Mouse (Mus musculus) left cerebral cortex, postnatal 14 days (tissue): ENCODE measurements around the gene Dqx1. TPM values are rescaled to one million over a fixed set of nuclear protein-coding genes. Genes with fewer than 3 reads are reported as not detected.

Source experiments
- DNase-seq, 2 experiments: peaks; one replicate each; pipeline ENCODE4 v3.0.0; 2021 to 2022; ENCODE audit warnings: low spot score in 2 of 2, mixed read lengths in 1 of 2
- intact Hi-C: fragments of 180-260 bp; cut with DNase I; formaldehyde crosslinking; loops from one replicate; pipeline ENCODE4 v1.15.1; 2025
- microRNA-seq, 2 experiments: library from miRNA; unstranded; fragments of <30 nt; microRNA quantifications; one replicate each; pipeline ENCODE4 v1.2.0; 2022
- total RNA-seq, 2 experiments: library from RNA; stranded (reverse); gene quantifications; 2 replicates each; pipeline ENCODE4 v1.2.3; 2021

Gene Dqx1
- total RNA-seq, 2 experiments from 2014 or later = 0.44 to 0.79 TPM

GRCm38 (mm10) chr6:83101316-83101687 lies 43.7 kb downstream of the Dqx1 start, which contains the start of the genes Ccdc142 and Gm42688:
TSS of gene Ccdc142 (plus strand) at chr6:83101601.
TSS of gene Gm42688 (plus strand) at chr6:83101617.
- intact Hi-C loops = loop anchor here (1.0 kb wide), 2 partner anchors 47 to 105 kb away; partner anchors contain the start of gene Aup1
- peak; percentile 89 to 92 for DNase-seq

- peak; percentile 46 to 63 for DNase-seq
- intact Hi-C loops = loop anchor here (1.0 kb wide), 2 partner anchors 48 to 106 kb away; partner anchors contain the start of gene Aup1
These were observed 44.3 kb downstream of the Dqx1 start for GRCm38 (mm10) chr6:83101688-83102556.

GRCm38 (mm10) chr6:83103130-83103650 lies 45.5 kb downstream of the Dqx1 start:
- DNase-seq = no peak

GRCm38 (mm10) chr6:83104158-83104557 lies 46.5 kb downstream of the Dqx1 start:
- peak in 1 of 2 experiments; percentile 80 for DNase-seq
- intact Hi-C loops = no loop called here

More at GRCm38 (mm10) chr6:83103130-83103650, 45.5 kb downstream of the Dqx1 start:
- intact Hi-C loops = no loop called here

GRCm38 (mm10) chr6:83107566-83108400 lies 50.1 kb downstream of the Dqx1 start:
- peak; percentile 74 to 84 for DNase-seq
- intact Hi-C loops = no loop called here

GRCm38 (mm10) chr6:83108762-83109668 lies 51.4 kb downstream of the Dqx1 start, which contains the start of gene Mrpl53:
TSS of gene Mrpl53 (plus strand) at chr6:83109040.
- intact Hi-C loops = no loop called here
- peak; percentile 75 to 79 for DNase-seq

- intact Hi-C loops = no loop called here
- DNase-seq = no peak
These were observed 54.0 kb downstream of the Dqx1 start for GRCm38 (mm10) chr6:83111510-83112136.

- peak; percentile 86 to 93 for DNase-seq
- intact Hi-C loops = loop anchor here (5.0 kb wide), 1 partner anchor 42 kb away; the partner anchor contains the start of genes 1700003E16Rik and Wdr54
These were observed 57.5 kb downstream of the Dqx1 start, which contains the start of gene Mogs for GRCm38 (mm10) chr6:83115011-83115671. TSS of gene Mogs (plus strand) at chr6:83115496.

- intact Hi-C loops = loop anchor here (5.0 kb wide), 1 partner anchor 41 kb away; the partner anchor contains the start of genes 1700003E16Rik and Wdr54
- no peak for DNase-seq
These were observed 58.2 kb downstream of the Dqx1 start for GRCm38 (mm10) chr6:83115682-83116372.

GRCm38 (mm10) chr6:83116373-83117164 lies 58.9 kb downstream of the Dqx1 start:
- no peak for DNase-seq
- intact Hi-C loops = loop anchor here (5.0 kb wide), 1 partner anchor 41 kb away; the partner anchor contains the start of genes 1700003E16Rik and Wdr54

Small RNA genes within 50 kb of the gene (microRNA-seq; reads per million reads assigned to microRNA genes)
- gene Mir3470a (0 reads per million in 2 experiments), gene Mir7040 (0 to 0.53 reads per million in 2 experiments)

Other genes with a start within 250 kb of the Dqx1 start
- gene Sema4f, start 118.1 kb upstream of the Dqx1 start, total RNA-seq = 10 to 100 TPM; 44.5 to 45.6 TPM
- under 1 TPM in 1 of 2 experiments, not detected in 1; 0.23 TPM for gene M1ap, start 110.9 kb upstream of the Dqx1 start, total RNA-seq
- gene Dok1, start 24.4 kb upstream of the Dqx1 start, total RNA-seq = 1 to 10 TPM; 1.5 to 2.3 TPM
- 1 to 10 TPM; 3.0 to 3.3 TPM for gene Loxl3, start 23.7 kb upstream of the Dqx1 start, total RNA-seq
- 100 to 1,000 TPM; 104 to 113 TPM for gene Aup1, start 3.3 kb upstream of the Dqx1 start, total RNA-seq
- 10 to 100 TPM; 52.2 to 57.5 TPM for gene Htra2, start 2.6 kb upstream of the Dqx1 start, total RNA-seq
- gene Tlx2, start 12.4 kb downstream of the Dqx1 start, total RNA-seq = not detected
- gene Pcgf1, start 20.0 kb downstream of the Dqx1 start, total RNA-seq = 10 to 100 TPM; 21.9 to 24.3 TPM
- under 1 TPM in 1 of 2 experiments, not detected in 1; 0.46 TPM for gene Lbx2, start 28.5 kb downstream of the Dqx1 start, total RNA-seq
- gene Ccdc142, start 43.8 kb downstream of the Dqx1 start, total RNA-seq = 1 to 10 TPM; 3.5 to 4.9 TPM
- gene Gm42688, start 43.8 kb downstream of the Dqx1 start, total RNA-seq = 1 to 10 TPM; 4.1 to 5.5 TPM
- 10 to 100 TPM; 61.7 to 64.8 TPM for gene Mrpl53, start 51.2 kb downstream of the Dqx1 start, total RNA-seq
- 10 to 100 TPM; 24.4 to 27.3 TPM for gene Mogs, start 57.7 kb downstream of the Dqx1 start, total RNA-seq
- 10 to 100 TPM; 44.2 to 53.8 TPM for gene Wbp1, start 63.7 kb downstream of the Dqx1 start, total RNA-seq
- gene Ino80b, start 67.6 kb downstream of the Dqx1 start, total RNA-seq = 10 to 100 TPM; 15.1 to 18.8 TPM
- gene Rtkn, start 77.6 kb downstream of the Dqx1 start, total RNA-seq = 10 to 100 TPM; 55.2 to 62.4 TPM
- gene Wdr54, start 98.6 kb downstream of the Dqx1 start, total RNA-seq = 10 to 100 TPM; 29.0 to 31.6 TPM
- gene 1700003E16Rik, start 98.6 kb downstream of the Dqx1 start, total RNA-seq = 10 to 100 TPM; 31.4 to 32.5 TPM
- gene Dctn1, start 108.1 kb downstream of the Dqx1 start, total RNA-seq = 100 to 1,000 TPM; 341 to 348 TPM
- 1 to 10 TPM; 1.1 TPM for gene Slc4a5, start 162.0 kb downstream of the Dqx1 start, total RNA-seq